Mouse (Mus musculus) heart, adult 9 months (tissue): ENCODE measurements around the gene Fryl.
A peak's percentile ranks its signal among the peaks of the same experiment; 100 is the strongest.

Experiments used
- DNase-seq, 2 experiments: peaks; one replicate each; pipeline ENCODE4 v3.0.0; 2022; ENCODE audit warnings: low spot score in 2 of 2

Gene Fryl

GRCm38 (mm10) chr5:73256352-73257065, at the start of gene Fryl:
Gene Fryl, minus strand, starts transcription at chr5:73256619.
- peak; percentile 97 to 99 for DNase-seq

- DNase-seq = no peak
Observed at GRCm38 (mm10) chr5:73304507-73304906, 48.1 kb upstream of the Fryl start.

GRCm38 (mm10) chr5:73301601-73302307, 45.3 kb upstream of the Fryl start:
- DNase-seq = no peak

GRCm38 (mm10) chr5:73295916-73296315, 39.5 kb upstream of the Fryl start:
- no peak for DNase-seq

GRCm38 (mm10) chr5:73295016-73295415, 38.6 kb upstream of the Fryl start:
- no peak for DNase-seq

GRCm38 (mm10) chr5:73293458-73293827, 37.0 kb upstream of the Fryl start:
- DNase-seq = no peak

- DNase-seq = peak; percentile 94 to 95
Observed at GRCm38 (mm10) chr5:73292502-73293457, 36.4 kb upstream of the Fryl start, which contains the start of gene Ociad1. Gene Ociad1, plus strand, starts transcription at chr5:73292784.

GRCm38 (mm10) chr5:73289900-73290299, 33.5 kb upstream of the Fryl start:
- DNase-seq = no peak

- no peak for DNase-seq
Observed at GRCm38 (mm10) chr5:73286603-73287002, 30.2 kb upstream of the Fryl start.

GRCm38 (mm10) chr5:73285470-73285978, 29.1 kb upstream of the Fryl start:
- DNase-seq = no peak

GRCm38 (mm10) chr5:73284046-73284445, 27.6 kb upstream of the Fryl start:
- DNase-seq = no peak

GRCm38 (mm10) chr5:73280567-73280850, 24.1 kb upstream of the Fryl start:
- no peak for DNase-seq

- DNase-seq = peak; percentile 25 to 38
Observed at GRCm38 (mm10) chr5:73279732-73280566, 23.5 kb upstream of the Fryl start.

GRCm38 (mm10) chr5:73279190-73279589, 22.8 kb upstream of the Fryl start:
- DNase-seq = no peak

GRCm38 (mm10) chr5:73274941-73275340, 18.5 kb upstream of the Fryl start:
- DNase-seq = no peak

- DNase-seq = no peak
Observed at GRCm38 (mm10) chr5:73273171-73273570, 16.8 kb upstream of the Fryl start.

GRCm38 (mm10) chr5:73270612-73271011, 14.2 kb upstream of the Fryl start:
- no peak for DNase-seq

- no peak for DNase-seq
Observed at GRCm38 (mm10) chr5:73268636-73269213, 12.3 kb upstream of the Fryl start.

- no peak for DNase-seq
Observed at GRCm38 (mm10) chr5:73265460-73265859, 9.0 kb upstream of the Fryl start.

- DNase-seq = no peak
Observed at GRCm38 (mm10) chr5:73264122-73264521, 7.7 kb upstream of the Fryl start.

- DNase-seq = no peak
Observed at GRCm38 (mm10) chr5:73257723-73258122, 1.3 kb upstream of the Fryl start.
